Mouse (Mus musculus) lung, postnatal 0 days (tissue): ENCODE data around the gene Prkcb. TPM values are rescaled to one million over a fixed set of nuclear protein-coding genes. Genes with fewer than 3 reads are reported as not detected.

Source experiments
- ATAC-seq: fragments of 200-750 bp; cut with Nextera tagmentation; 2 replicates; pipeline ENCODE4 v1.8.0; 2017; ENCODE audit warnings: moderate library complexity
- DNase-seq: peaks from one replicate; pipeline ENCODE4 v3.0.0-alpha.2; 2016; ENCODE audit warnings: low spot score
- H3K27ac ChIP-seq: fragments of 300-500 bp; sonication (generic); 2 replicates; pipeline ENCODE4 v1.5.1; 2014; ENCODE audit warnings: antibody characterized with exemption, mild to moderate bottlenecking, low read length, mixed read lengths
- H3K27me3 ChIP-seq: fragments of 300-500 bp; sonication (generic); replicated peaks from 2 replicates; pipeline ENCODE4 v1.6.1; 2014; ENCODE audit warnings: low read length, mixed read lengths; ENCODE audit not compliant: insufficient read depth
- H3K36me3 ChIP-seq: fragments of 300-500 bp; sonication (generic); 2 replicates; pipeline ENCODE4 v1.6.1; 2014; ENCODE audit warnings: low read length, mixed read lengths; ENCODE audit not compliant: insufficient read depth
- H3K4me1 ChIP-seq: fragments of 300-500 bp; sonication (generic); 2 replicates; pipeline ENCODE4 v1.6.1; 2014; ENCODE audit warnings: antibody characterized with exemption, low read depth, low read length, mixed read lengths; ENCODE audit not compliant: insufficient read depth
- H3K4me2 ChIP-seq: fragments of 300-500 bp; sonication (generic); replicated peaks from 2 replicates; pipeline ENCODE4 v1.6.1; 2014; ENCODE audit warnings: low read depth, mild to moderate bottlenecking, low read length, moderate library complexity, mixed read lengths
- H3K4me3 ChIP-seq: fragments of 300-500 bp; sonication (generic); 2 replicates; pipeline ENCODE4 v1.5.1; 2014; ENCODE audit warnings: low read depth, low read length
- H3K9ac ChIP-seq: fragments of 300-500 bp; sonication (generic); replicated peaks from 2 replicates; pipeline ENCODE4 v1.6.1; 2014; ENCODE audit warnings: low read depth, mild to moderate bottlenecking
- H3K9me3 ChIP-seq: fragments of 300-500 bp; sonication (generic); 2 replicates; pipeline ENCODE4 v1.6.1; 2016; ENCODE audit warnings: low read length, mixed read lengths
- CTCF ChIP-seq: IDR thresholded peaks from 2 replicates; pipeline ENCODE4 v1.5.1; 2016; ENCODE audit warnings: antibody characterized with exemption, mild to moderate bottlenecking
- EP300 ChIP-seq: IDR thresholded peaks from 2 replicates; pipeline ENCODE4 v1.6.1; 2016; ENCODE audit warnings: antibody characterized with exemption, mild to moderate bottlenecking, control low read depth
- WGBS: fragments of 180-500 bp; shearing (Covaris S2); extraction: QIAGEN DNeasy Blood & Tissue Kit; methylation state at CpG from one replicate; pipeline ENCODE4 v1.1.7; 2014; 5-methylcytosine and 5-hydroxymethylcytosine counted together
- polyA plus RNA-seq: library from polyadenylated mRNA; unstranded; fragments of >200 nt; fragmentation: Nextera tagmentation; extraction: Ambion mirVana; gene quantifications from 2 replicates; pipeline ENCODE4 v1.2.1, GENCODE M21; 2015

Prkcb gene
- polyA plus RNA-seq, 1 experiment from 2014 or later = 2.3 TPM

- Histone ChIP-seq H3K9ac (no peak overlapping the region), H3K9me3 (no peaks in the 10 kb centered on the region), H3K4me3 (no peak overlapping the region), H3K27me3 (no peaks in the 10 kb centered on the region), H3K4me2 (no peak overlapping the region), H3K27ac (no peak overlapping the region), H3K36me3 (no peaks in the 10 kb centered on the region), H3K4me1 (no peaks in the 10 kb centered on the region)
- no peak for DNase-seq
- 91% methylated on average over 7 of the region's 7 CpGs for WGBS
- TF ChIP-seq EP300 (no peak), CTCF (no peak)
- ATAC-seq = no peak
Measured at GRCm38 (mm10) chr7:122367303-122368007, 78.9 kb downstream of the Prkcb start.

GRCm38 (mm10) chr7:122370488-122370887 is 81.9 kb downstream of the Prkcb start:
- no peak for DNase-seq
- H3K4me3 ChIP-seq = no peak overlapping the region
- no peaks in the 10 kb centered on the region for H3K27me3 ChIP-seq
- H3K9ac ChIP-seq = no peak overlapping the region
- no peak overlapping the region for H3K4me2 ChIP-seq
- TF ChIP-seq EP300 (no peak), CTCF (no peak)
- ATAC-seq = no peak
- 86% methylated on average over 12 of the region's 12 CpGs for WGBS
- H3K36me3 ChIP-seq = no peaks in the 10 kb centered on the region
- no peak overlapping the region for H3K27ac ChIP-seq
- no peaks in the 10 kb centered on the region for H3K9me3 ChIP-seq
- no peaks in the 10 kb centered on the region for H3K4me1 ChIP-seq

DNA sequence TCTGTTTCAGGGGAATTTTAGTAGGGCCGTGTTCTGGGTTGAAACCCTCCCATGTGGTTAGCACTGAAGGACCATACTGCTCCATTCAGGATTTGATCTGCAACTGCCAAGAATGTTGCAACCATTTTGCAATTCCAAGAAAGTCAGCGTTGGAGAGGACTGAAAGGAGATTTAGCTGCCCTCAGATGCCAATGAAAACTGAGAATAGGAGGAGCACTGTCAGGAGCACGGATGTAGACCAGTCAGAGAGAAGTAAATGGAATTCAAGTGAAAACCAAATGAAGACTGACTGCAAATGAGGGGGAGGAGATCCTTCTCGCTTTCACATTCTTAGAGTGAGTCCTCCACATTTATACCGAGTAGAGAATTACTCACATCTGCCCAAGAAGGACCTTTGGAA is 83.4 kb downstream of the Prkcb start:
- Histone ChIP-seq H3K9me3 (no peaks in the 10 kb centered on the region), H3K4me3 (no peak overlapping the region), H3K27ac (no peak overlapping the region), H3K4me2 (no peak overlapping the region), H3K27me3 (no peaks in the 10 kb centered on the region), H3K4me1 (no peaks in the 10 kb centered on the region), H3K9ac (no peak overlapping the region), H3K36me3 (no peaks in the 10 kb centered on the region)
- TF ChIP-seq EP300 (no peak), CTCF (no peak)
- DNase-seq = no peak
- 57% methylated on average over 5 of the region's 5 CpGs for WGBS
- ATAC-seq = no peak

- H3K9me3 ChIP-seq = no peaks in the 10 kb centered on the region
- no peaks in the 10 kb centered on the region for H3K4me1 ChIP-seq
- WGBS = 61% methylated on average over 3 of the region's 3 CpGs
- DNase-seq = no peak
- no peaks in the 10 kb centered on the region for H3K27me3 ChIP-seq
- no peak overlapping the region for H3K9ac ChIP-seq
- TF ChIP-seq CTCF (no peak), EP300 (no peak)
- H3K36me3 ChIP-seq = no peaks in the 10 kb centered on the region
- no peak overlapping the region for H3K4me2 ChIP-seq
- no peak overlapping the region for H3K4me3 ChIP-seq
- H3K27ac ChIP-seq = no peak overlapping the region
- no peak for ATAC-seq
Measured at GRCm38 (mm10) chr7:122372349-122372748, 83.8 kb downstream of the Prkcb start.

- TF ChIP-seq CTCF (no peak), EP300 (no peak)
- no peak overlapping the region for H3K27ac ChIP-seq
- no peak overlapping the region for H3K9ac ChIP-seq
- H3K4me1 ChIP-seq = no peaks in the 10 kb centered on the region
- H3K9me3 ChIP-seq = no peaks in the 10 kb centered on the region
- H3K4me3 ChIP-seq = no peak overlapping the region
- ATAC-seq (no peak), DNase-seq (no peak)
- no peaks in the 10 kb centered on the region for H3K36me3 ChIP-seq
- no peaks in the 10 kb centered on the region for H3K27me3 ChIP-seq
- H3K4me2 ChIP-seq = no peak overlapping the region
Measured at GRCm38 (mm10) chr7:122376845-122377244, 88.3 kb downstream of the Prkcb start.

- WGBS = 76% methylated on average over 3 of the region's 3 CpGs
- no peaks in the 10 kb centered on the region for H3K4me1 ChIP-seq
Measured at GRCm38 (mm10) chr7:122377967-122378366, 89.4 kb downstream of the Prkcb start.

GRCm38 (mm10) chr7:122378473-122378872 is 89.9 kb downstream of the Prkcb start:
- DNase-seq (peak; percentile 10), ATAC-seq (peak; percentile 33)
- Histone ChIP-seq H3K4me1 (no peaks in the 10 kb centered on the region), H3K9ac (no peak overlapping the region), H3K36me3 (no peaks in the 10 kb centered on the region), H3K27ac (no peak overlapping the region), H3K27me3 (no peaks in the 10 kb centered on the region), H3K9me3 (no peaks in the 10 kb centered on the region), H3K4me2 (no peak overlapping the region), H3K4me3 (no peak overlapping the region)
- 15% methylated on average over 10 of the region's 10 CpGs for WGBS
- TF ChIP-seq CTCF (no peak), EP300 (no peak)

More at GRCm38 (mm10) chr7:122377967-122378366, 89.4 kb downstream of the Prkcb start:
- no peak for DNase-seq
- Histone ChIP-seq H3K4me3 (no peak overlapping the region), H3K36me3 (no peaks in the 10 kb centered on the region), H3K9me3 (no peaks in the 10 kb centered on the region), H3K27ac (no peak overlapping the region), H3K27me3 (no peaks in the 10 kb centered on the region), H3K4me2 (no peak overlapping the region), H3K9ac (no peak overlapping the region)
- ATAC-seq = no peak
- TF ChIP-seq CTCF (no peak), EP300 (no peak)
